Mouse (Mus musculus) T-helper 2 cell (primary cell): ENCODE results near the gene Plk5.

Experiments used
- in situ Hi-C: fragments of 300-600 bp; cut with MboI, MseI; formaldehyde crosslinking; loops from one replicate; pipeline ENCODE4 v1.15.1; 2025; ENCODE audit warnings: high pct_unique_total_duplicates

Gene Plk5

DNA sequence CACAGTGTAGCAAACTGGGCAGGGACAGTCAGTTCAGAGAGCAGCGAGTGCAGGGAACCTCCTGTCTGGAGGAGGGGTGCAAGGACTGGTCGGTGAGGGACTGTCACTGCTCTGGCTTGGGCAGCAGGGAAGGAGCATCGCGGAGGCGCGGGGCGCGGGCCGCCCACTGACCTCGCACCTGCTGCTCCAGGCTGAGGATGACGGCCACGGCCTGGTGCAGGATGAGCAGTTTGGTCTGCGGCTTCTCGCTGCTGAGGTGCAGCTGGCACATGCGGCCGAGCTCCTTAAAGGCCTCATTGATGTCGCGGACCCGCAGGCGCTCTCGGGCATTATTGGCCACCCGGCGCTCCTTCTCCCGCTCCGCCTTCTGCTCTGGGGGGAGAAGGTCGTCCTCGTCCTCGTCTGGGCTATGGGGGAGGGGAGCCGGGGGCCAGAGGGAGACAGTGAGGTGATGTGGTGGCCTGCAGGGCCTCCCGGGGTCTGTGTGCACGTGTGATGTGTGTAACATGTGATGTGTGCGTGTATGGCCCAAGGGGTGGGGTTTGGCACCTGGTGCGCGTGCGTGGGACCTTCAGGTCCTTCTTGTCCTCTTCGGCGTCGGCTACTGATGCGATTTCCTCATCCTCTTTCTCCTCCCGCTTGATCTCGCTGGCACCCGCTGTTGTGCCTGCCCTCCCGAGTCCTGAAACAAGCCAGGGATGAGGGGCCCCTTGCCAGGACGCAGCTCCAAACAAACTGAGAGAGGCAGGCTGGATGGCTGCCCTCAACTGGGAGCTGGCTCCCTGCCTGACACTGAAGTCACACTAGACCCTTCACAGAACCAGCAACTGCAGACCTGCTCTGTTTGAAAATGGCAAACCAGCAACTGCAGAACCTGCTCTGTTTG is 56.6 kb downstream of the Plk5 start:
- in situ Hi-C loops = no loop called here
